Mouse (Mus musculus) right cerebral cortex, postnatal 36 days (tissue): ENCODE measurements at regions not wholly inside any gene's neighbourhood (a gene's known extent, or its start where the extent isn't known, plus 50 kb on each side); places are given as distances from the start of the nearest gene placed in this dataset.
A peak's percentile ranks its signal among the peaks of the same experiment; 100 is the strongest.

ENCODE experiments used
- DNase-seq, 2 experiments: peaks; one replicate each; pipeline ENCODE4 v3.0.0; 2022; ENCODE audit warnings: low spot score in 2 of 2, mixed read lengths in 1 of 2

DNA sequence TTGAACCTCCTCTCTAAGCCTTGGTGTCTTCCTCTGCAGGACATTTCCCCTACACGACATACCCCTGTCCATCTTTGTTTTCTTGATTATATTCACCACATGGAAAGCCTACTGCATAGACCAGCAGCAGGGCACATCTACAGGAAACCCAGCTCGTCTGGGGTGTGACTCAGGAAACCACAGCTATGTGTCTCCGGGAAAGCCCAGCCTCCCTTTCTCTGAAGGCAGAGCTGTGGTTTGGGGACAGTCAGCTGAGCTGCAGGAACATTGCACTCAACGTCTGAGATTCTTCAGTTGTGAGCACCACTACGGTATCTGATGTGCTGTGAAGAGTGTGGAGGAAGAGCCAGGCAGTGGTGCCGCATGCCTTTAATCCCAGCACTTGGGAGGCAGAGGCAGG is 286.9 kb downstream of the Foxo1 start:
- no peak for DNase-seq

DNA sequence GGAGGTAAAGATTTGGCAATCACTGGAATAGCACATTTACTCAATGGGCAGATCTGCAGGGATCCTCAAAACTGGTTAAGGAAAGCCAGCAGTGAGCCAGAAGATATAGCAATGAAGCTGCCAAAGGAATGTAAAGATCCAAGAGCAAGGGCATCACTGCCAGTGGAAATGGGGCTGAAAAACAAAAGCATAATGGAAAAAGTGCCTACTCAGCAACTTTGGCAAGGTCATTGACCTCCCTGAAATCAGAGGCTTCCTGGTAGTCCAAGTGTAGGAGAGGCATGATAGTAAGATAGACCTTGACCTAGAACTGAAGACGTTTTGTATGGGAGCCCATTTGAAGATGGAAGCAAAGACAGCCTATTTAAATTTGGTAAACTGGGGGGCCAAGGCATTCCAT is 286.4 kb downstream of the Foxo1 start:
- DNase-seq, result no peak

DNA sequence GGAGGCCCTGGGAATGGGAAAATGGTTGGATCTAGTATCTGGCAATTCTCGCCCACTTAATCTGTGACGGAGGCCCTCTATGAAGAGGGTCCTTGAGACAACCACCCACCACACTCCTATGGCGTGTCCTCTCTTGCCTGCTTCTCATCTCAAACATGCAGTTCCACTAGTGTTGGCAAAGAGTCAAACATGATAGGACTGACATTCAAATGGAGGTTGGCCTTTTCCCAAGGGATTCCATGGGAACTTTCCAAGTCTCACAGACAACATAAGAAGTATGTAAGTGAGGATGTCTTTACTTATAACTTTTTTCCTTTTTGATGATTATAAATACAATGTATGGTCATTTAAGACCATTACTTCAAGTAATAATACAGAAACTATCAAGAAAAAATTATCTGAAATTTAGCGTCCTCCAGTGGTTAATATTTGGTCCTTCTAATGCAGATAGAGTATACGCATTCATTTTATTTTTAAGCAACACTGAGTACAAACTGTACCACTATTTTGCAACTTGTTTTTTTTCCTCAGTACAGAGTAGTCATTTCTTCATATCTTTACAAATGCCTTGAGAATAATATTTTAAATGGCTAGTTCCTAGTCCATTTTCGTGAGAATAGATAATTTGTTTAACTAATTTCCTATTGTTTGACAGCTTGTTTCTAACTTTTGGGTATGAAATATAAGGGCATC is 280.2 kb downstream of the Foxo1 start:
- DNase-seq, result no peak

DNA sequence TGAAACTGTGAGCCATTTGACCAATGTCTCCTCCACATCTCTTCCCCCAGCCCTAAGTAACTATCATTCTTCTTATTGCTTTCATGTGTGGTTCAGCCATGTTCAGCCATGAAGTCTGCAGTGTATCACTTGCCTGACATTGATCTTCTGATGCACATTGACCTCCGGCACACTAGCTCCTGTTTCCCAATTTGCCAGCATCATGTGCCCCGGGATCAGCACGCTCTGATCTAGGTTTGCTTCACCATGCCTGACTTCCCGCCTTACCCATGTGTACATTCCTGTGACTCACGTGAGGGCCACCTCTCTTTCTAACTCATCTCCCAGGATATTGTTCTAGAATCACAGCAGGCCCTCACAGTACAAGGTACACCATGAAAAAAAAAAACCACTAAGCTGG is 277.9 kb downstream of the Foxo1 start:
- no peak for DNase-seq

DNA sequence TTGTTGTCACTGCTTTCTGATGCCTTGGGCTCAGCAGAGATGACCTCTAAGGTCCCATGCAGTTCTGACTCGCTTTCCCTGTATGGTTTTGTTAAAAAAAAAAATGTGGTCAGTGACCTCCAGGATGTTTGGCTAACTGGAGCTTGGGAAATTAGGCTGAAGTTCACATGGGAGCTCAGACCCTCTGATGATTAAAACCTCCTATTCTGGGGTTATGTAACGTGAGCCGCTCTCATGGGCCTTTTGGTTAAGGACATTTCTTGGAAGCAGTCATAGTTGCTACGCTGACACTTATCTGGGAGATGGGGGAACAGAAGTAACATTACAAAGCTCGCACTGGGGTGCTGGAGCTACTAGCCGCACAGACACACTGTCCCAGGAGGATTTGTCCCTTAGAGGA is 274.9 kb downstream of the Foxo1 start:
- DNase-seq, result no peak

DNA sequence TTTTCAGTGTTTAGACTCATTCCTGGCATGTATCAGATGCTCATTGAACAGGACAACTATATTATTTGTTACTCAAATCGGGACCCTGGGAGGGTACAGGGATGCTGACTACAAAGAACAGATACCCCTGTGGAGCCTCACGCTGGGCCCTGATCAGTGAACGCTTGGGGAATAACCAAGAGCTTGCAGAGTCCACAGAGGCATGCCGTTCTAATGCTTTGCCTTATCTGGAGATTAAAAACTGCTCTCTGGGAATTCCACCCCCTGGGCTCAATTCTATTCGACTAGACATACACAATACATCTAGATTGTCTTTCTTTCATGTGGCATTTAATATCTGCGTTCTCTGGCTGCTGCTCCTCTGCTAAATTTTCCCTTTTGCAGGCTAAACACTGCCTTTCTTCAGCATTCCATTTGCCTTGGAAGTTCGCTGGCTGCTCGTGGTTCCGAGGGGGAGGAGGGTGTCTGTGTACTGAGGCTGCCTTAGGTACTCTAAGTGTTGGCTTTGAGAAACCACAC is 272.8 kb downstream of the Foxo1 start:
- DNase-seq, result no peak

DNA sequence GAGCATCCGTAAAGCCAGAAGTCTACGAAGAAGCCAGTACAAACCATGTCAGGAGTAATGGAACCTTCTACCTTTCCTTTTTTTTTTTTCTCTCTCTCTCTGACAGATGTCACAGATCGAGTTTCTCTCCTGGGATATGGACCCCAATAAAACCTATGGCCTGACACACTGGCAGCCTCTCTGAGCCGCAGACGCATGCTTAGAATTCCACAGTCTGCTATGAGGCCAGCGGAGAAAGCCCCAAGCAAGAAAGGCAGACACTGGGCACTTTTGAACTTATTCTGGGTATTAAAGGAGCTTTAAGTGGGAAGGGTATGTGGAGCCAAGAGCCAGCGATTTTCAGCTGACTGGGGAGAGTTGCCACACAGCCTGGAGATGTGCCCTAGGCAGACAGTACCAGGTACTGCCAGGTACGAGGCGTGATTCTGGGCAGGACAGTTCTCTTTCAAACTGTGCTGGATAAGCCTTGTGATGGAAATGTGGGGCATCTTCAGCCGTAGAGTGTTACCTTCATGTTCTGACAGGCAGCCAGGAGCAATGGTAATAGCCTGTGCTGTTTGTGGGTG is 271.8 kb downstream of the Foxo1 start:
- no peak for DNase-seq

DNA sequence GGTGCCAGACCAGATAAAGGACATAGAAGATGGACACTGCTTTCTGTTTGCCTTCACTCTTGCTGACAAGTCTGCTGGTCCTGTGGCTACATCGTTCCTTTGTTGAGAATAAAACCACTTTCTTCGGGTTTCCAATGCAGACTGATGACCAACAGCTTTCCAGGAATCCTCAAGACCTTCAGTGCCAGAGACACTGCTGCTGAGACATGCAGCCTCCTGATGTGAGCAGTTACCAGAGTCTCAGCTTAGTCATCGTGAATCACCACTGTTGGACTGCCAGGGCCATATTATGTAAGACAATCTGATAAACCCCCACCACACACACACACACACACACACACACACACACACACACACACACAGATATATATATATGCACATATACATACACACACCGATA is 270.2 kb downstream of the Foxo1 start:
- no peak for DNase-seq

DNA sequence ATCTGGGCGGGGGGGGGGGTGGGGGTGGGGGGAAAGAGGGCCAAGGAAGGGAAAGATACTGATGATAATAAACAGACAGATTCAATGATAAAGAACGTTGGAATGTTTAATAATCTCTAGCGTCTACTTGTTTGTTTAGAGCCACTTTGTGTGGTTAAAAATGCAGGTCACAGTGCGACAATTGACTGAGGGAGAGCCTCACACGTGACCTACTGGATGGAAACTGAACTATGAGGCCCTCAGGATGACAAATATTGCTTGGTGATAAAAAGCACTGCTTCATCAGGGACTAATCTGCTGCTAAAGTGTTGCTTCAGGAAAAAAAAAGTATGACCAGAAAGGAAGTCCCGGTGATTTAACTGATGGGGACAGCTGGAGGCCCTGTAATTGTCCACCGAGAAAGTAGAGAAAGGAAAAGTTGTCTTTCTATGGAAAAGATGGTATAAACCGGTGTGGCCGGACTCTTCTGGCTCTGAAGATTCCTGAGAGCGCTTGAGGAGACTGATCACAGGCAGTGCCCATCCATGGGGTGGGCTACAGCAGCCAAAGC is 269.3 kb downstream of the Foxo1 start:
- DNase-seq, result no peak

DNA sequence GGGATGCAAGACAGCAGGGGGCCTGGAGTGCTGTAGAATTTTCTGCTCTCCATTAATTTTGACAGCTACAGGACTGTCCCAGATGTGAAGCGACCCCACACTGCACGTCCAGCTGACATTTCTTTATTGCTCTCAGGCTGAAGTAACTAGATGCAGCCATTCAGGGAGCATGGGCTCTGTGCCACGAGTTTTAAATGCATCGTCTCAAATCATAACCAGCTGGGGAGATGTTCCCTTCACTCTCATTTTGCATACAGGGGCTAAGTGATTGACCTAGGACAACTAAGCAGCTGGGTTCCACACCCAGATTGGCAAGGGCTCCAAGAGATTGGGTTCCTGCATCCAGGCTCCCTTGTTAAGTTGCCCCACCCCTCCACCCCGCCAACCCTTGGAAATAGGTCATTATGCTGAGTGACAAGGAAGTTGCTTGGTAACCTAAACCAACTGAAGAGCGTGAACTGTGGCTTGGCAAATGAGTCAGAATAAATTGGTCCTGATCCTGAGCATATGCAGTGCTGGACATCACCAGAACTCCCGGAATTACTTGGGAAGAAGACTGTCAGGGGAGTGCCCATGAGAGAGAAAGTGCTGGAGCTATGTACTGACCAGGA is 267.4 kb downstream of the Foxo1 start:
- DNase-seq, result no peak

DNA sequence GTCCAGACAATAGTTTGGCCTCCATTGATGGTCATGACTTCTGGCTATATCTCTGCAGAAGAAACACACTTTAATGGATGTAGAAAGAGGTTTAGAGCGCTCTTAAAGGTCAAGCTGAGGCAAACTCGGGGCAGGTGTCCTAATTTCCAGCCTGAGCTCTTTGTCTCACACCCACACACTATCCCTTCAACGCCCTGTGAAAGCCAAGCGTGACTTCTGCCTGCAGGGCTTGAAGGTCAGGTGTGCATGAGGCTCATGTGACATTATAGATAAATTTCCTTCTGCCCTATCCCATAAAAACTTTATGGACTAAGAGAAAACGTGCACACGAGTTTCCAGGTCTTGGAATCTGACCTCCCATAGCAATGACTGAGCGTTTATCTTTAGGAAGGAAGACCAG is 266.0 kb downstream of the Foxo1 start:
- DNase-seq, result no peak

DNA sequence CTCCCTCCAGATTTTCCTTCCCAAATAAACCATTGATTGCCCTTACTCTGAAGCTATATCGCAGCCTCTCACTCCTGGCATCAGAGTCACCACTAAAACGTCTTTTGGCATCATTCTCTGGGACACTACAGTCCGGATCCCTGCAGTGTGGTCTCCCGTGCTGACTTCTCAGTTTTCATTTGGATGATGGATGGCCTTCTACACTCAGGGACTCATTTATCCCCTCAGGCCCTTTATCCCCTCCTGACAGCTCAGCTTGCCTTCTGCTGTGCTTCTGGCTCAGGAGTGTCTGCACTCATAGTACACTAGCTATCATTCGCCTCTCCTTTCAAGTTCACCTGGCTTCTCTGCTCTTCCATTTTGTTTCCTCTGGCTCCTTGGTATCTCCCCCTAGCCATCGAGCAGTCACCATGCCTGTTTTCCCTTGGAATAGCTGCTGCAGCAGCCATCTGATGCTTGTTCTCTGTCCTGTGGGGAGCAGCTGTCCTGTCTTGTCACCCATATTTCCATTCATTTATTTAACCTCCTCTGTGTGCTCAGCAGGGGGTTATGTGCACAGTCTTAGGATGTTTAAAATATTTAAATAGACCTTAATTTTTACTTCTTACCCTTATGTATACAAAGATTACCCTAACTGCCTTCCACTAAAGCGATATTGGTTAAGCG is 263.7 kb downstream of the Foxo1 start:
- no peak for DNase-seq

DNA sequence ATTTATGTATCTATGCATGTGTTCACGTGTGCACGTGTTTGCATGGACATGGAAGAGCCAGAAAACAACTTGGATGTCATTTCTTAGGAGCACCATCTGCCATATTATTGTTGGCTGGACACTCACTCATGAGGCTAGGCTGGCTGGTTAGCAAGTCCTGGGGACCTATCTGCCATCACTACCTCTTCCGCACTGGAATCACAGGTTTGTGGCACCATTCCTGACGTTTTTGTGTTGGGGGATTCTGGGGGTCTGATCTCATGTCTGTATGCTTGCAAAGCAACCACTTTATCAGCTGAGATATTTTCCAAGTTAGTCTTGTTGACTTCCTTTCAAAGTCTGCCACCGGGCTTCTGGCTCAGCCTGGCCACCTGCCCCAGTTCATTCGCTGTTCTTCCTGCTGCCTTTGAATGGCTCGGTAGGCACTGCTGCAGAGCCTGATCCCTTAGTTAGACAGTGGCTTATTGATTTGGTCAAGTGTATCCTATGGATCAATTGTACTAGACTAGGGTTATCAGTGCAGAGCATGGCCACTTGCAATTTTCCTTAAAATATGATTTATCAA is 262.4 kb downstream of the Foxo1 start:
- DNase-seq, result no peak

DNA sequence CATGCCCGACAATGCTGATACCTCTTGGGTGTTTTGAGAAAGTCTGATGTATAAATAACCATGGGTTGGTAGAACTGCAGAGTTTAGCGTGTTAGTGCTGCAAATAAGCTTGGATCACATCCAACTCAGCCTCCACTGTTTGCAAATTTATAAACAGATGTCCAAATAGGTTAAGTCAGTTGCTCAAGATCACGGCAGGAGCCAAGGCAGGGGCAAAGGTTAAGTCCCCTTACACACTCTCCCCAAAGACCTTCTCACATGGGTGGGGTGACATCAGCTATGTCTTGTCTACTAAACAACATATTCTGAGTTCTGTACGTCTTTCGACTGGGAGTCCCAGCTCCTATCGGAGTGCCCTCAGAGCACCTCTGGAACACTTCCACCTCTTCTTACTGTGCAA is 261.0 kb downstream of the Foxo1 start:
- DNase-seq, result no peak

DNA sequence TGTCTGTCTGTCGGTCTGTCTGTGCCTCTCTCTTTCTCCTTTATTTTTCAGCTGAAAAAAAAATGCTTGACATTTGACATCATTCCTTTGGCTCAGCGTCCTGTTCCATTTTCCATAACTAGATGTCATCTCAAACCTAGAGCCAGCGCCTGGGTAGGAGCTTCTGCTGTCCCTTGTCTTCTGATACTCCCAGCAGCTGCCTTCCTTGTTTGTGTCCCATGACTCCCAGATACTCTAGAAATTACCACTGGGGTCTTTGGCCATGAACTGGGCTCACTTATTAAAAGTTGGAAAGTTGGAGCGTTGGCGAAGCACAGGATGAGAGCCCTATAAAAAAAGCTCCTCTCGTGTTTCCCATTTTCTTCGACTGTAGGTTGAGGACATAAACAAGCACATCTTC is 260.4 kb downstream of the Foxo1 start:
- DNase-seq, result no peak

DNA sequence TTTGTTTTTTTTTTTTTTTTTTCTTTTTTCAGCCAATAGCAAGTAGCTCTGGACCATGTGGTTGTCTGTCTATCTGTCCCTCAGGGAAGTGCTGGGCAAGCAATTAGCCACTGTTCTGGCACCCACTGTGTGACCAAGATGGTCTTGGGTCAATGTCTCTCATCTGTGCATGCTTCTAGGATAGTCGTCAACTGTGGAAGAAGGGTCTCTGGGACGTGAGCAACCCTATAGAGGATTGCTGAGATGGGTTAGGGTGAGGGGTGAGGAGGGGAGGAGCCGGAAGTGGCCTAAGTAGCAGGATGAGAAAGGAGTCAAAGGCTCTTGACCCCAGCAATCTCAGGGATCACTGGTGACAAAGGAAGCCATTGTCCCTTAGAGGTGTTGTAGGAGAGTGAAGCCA is 259.6 kb downstream of the Foxo1 start:
- no peak for DNase-seq

DNA sequence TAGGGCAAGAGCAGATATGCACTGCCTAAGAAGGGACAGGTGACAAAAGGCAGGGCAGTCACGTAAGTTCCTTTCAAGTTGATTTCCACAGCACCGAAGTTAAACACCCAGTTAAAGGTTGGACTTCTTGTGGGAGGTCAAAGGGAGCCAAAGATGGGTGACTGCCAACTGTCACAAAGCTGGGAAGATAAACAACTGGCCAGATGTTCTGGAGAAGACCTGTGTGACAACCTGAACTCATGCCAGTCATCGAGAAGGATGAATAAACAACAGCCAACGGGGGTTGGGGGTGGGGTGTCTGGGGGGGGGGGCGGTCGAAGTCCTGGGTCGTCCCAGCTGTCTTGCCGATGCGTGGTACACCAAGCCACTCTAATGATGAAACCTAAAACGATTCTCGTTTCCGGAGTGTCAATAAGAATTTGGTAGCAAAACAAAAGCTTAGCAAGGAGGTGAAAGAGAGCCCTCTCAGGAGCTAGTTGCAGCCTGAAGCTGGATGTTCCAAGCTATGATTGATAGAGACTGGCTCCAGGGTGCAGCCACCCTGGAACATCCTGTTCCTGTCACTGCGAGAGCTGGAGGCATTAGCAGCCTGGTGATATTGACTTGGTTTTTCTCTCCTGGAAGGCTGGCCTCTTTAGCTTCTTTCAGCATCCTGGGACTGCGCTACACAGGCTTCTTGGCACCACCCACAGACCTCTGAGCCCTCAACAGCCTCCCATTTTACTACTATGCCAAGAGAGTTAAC is 259.0 kb downstream of the Foxo1 start:
- no peak for DNase-seq

DNA sequence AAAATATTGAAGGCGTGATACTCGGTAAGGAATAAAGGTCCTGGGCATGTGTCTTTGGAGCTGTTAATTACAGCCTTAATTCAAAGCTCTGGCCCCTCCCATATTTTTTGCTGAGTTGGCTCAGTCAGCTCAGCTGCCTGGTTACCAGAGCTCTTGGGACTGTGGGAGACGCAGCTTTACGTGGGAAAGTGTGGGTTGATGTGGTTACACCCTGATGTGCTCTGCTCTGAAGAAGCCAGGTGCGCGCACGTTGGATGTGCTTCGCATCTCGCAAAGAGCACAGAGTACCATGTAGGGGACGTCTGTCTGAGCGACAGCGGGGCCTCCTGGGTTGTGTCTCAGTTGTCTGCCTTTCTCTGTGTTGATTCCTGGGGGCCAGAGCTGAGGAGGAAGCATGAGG is 254.8 kb downstream of the Foxo1 start:
- no peak for DNase-seq

DNA sequence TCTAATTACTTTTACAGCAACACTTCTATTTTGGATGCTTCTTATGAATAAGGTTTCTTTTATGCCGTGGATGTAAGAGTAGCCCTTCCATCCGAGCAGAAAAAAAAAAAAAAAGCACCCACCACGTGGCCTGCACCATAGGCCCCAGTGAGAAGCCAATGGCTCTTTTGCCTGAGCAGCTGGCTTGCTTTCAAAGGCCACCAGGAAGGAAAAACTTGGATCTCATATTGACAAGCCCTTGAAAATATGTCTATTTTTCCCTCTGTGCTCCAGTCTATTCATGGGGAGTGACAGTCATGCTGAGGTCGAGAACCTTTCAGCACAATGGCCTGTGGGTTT is 252.4 kb downstream of the Foxo1 start:
- DNase-seq, result no peak

DNA sequence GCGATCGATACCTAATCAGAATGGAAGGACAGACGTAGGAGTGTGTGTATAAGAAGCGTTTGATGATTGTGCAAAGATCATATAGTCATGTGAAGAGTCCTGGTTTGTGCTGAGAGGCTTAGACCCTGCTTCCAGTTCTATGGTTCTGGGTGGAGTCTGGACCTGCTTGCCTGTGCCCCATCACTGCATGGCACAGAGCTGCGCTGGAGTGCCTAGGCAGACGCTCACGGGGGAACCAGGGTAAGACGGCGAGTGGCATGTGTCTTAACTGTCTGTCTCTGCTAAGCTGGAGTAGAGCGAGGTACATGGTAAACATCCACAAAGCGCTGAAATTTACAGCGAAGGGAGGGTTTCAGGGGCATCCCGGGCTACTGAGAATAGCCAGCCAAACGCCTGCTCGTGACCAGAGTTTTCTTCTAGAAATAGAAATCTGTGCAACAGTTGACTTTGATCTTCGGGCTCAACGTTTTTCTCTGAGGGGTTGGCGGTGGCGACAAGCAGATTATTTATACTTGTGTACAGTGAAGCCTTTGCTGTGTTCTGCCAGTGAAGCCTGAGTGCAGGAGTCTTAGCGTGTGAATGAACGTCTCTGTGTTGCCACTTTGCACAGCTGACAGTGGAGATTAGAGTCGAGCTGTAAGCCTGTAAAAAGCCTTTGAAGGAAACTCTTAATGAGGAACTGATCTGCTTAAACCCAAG is 251.9 kb downstream of the Foxo1 start:
- peak in 1 of 2 experiments; percentile 16 for DNase-seq

DNA sequence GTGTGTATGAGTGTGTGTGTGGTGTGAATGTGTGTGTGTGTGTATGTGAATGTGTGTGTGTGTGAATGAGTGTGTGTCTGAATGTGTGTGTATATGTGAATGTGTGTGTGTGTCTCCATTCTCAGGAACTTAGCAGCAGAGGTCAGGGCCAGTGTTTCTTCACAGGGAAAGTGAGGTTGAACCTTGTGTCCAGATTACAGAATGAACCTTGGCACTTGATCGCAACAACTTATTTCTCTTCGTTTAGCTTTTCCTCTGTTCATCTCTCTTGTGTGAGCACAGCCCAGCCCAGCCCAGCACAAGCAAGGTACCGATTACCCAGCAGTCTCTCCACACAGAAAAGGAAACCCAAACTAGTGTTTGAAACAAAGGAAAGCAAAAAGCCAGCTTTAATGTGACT is 249.7 kb downstream of the Foxo1 start:
- DNase-seq, result no peak
